Mouse (Mus musculus): ENCODE data around the gene Cobl.

Cobl gene

GRCm38 (mm10) chr11:12464181-12465162 is at the start of gene Cobl:
TSS of gene Cobl (minus strand) at chr11:12464960.
- DNase-seq (ENCODE audit: low read depth, low spot score): no peak

- no peak for DNase-seq (ENCODE audit: low read depth, low spot score)
These were observed 49.0 kb upstream of the Cobl start for GRCm38 (mm10) chr11:12513796-12514195.

GRCm38 (mm10) chr11:12506371-12506890 is 41.7 kb upstream of the Cobl start:
- no peak for DNase-seq (ENCODE audit: low read depth, low spot score)

- DNase-seq (ENCODE audit: low read depth, low spot score): no peak
These were observed 39.0 kb upstream of the Cobl start for GRCm38 (mm10) chr11:12503756-12504155.

GRCm38 (mm10) chr11:12501721-12502120 is 37.0 kb upstream of the Cobl start:
- DNase-seq (ENCODE audit: low read depth, low spot score): no peak

DNA sequence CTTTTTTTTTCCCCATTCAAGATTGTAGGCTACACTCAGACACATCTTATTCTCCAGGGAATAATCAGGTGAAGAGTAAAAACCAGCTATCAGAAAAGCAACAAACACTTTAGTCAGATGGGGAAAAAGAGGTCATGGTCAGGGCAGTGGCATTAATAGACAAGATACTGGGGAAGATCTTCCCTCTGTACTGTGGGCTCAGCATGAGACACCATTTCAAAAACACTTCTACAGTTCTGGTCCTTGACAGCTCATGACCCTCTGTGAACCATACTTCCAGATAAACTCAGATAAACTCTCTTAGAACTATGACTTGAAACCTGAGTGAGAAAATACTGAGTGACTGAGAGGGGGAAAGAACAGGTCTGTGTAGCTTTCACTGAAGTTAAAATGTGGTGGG is 29.0 kb upstream of the Cobl start:
- DNase-seq (ENCODE audit: low read depth, low spot score): no peak

DNA sequence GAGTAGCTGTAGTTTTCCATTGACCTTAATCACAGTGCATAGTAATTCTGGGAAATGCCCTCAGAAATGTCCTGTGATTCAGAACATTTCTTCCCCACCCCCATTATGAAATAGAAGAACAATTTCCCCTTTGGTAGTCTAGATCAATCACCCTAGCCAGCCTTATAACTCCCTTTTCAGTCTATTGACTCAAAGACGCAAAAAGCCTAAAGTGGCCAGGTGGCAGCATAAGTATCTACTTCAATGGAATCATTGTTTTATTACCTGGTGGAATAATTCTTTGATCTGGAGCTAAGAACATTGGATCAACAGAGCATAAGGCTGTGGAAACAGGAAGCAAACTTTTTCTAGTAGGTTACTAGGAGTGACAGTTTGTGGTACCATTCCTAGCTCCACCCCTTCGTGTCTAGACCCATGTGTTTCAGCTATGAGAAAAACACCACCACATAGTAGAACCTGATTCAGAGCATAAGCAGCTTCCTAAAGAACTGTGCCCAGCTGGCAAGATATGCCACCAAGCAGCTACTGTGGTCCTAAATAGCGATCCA is 15.2 kb upstream of the Cobl start:
- DNase-seq (ENCODE audit: low read depth, low spot score): no peak

- no peak for DNase-seq (ENCODE audit: low read depth, low spot score)
These were observed 9.7 kb upstream of the Cobl start for GRCm38 (mm10) chr11:12474299-12474935.

DNA sequence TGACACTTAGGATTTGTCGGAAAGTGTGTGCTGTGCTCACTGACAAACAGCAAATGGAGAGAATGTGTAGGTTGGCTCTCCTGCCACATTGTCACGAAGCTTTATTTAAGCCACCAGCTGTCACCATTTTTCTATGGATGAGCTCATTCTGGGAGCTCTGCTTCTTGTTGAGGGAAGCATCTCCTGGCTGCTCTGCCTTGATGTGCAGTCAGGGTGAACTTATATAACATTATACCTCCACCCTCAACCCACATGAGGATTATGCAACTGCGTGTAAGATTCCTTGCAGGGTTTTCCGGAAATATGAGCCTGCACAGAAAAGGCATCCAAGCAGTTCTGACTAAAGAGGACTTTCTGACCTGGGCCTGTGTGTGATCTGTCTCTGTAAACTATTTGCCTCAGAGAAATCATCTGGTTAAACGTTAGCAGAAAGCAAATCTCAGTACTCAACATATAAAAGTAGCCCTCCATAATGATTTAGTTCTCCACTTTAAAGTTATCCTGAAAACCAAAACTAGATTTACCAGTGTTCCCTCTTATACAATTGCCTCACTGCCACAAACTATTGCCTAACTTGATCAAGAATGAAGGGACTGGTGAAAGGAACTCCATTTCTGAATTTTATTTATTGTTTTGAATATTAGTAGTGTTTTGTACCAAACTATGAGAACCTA is 9.0 kb upstream of the Cobl start:
- no peak for DNase-seq (ENCODE audit: low read depth, low spot score)

DNA sequence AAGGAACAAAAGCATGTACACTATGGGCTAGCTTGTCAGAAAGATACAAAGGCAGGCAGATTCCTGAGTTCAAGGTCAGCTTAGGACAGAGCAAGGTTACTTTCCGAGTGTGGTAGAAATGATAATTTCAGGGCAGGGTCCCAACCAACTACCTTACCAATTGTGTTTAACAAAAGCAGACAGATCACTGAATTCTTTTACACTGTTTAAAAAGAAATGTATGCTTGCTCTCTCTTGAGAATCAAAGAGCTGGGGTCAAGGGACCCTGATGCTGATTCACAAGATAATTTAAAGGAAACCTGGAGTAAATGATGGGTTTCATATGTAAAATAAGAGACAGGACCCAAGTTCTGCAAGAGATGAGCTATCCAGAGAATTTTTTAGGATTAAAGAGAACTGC is 4.9 kb upstream of the Cobl start:
- no peak for DNase-seq (ENCODE audit: low read depth, low spot score)

- DNase-seq (ENCODE audit: low read depth, low spot score): no peak
These were observed 3.9 kb upstream of the Cobl start for GRCm38 (mm10) chr11:12468661-12469060.

DNA sequence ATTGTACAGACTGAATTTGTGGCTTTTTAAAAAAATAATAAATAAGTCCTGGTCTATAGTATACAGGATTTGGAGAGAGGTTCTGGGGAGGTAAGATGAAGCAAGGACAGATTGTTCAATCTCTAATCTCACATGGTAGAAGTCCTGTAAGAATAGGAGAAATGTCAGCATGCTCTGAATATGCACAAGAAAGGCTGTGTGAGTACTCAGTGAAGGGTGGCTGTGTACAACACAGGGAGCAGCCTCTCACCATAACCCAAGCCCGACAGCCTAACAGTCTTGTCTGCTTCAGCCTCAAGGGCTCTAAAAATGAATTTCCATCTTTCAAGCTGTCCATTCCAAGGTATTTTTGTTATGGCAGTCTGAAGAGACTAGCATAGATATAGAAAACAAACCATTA is 3.1 kb upstream of the Cobl start:
- no peak for DNase-seq (ENCODE audit: low read depth, low spot score)

GRCm38 (mm10) chr11:12467217-12467616 is 2.5 kb upstream of the Cobl start:
- DNase-seq (ENCODE audit: low read depth, low spot score): no peak

DNA sequence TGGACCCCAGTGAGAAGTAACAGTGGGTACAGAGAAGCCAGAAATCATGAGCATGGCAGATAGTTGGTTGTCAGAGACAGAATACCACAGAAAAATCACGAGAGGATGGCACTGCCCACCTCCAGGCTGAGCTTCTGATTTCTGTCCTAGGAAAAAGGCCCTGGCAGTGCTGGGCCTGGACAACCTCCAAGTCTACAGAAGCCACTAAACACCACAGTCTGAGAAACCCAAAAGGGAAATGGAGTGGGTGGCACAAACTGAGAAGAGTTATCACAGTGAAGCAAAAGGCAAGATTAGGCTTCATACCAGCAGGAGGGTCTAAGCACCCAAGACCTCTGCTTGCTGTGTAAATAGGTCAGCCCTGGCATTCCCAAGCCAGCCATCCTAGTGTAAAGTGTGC is 1.8 kb upstream of the Cobl start:
- no peak for DNase-seq (ENCODE audit: low read depth, low spot score)

DNA sequence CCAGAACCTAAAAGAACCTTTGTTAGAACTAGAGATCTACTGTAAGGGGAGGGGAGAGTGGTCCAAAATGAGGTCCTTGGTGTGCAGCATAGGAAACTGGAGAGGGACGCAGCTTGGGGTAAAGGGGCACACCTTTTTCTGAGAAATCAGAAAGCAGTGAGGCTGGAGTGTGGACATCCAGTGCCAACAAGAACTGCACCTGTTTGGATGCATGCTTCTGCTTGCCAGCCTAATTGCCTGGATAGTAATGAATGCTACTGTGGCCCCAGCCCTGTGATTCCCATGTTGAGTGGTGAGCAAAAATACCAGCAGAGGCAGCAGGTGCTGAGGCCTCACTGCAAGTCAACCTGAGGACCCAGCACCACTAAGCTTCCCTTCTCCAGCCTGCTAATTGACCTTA is 469 bp upstream of the Cobl start:
- DNase-seq (ENCODE audit: low read depth, low spot score): no peak

- DNase-seq (ENCODE audit: low read depth, low spot score): no peak
These were observed 1.1 kb downstream of the Cobl start for GRCm38 (mm10) chr11:12463615-12464170.

DNA sequence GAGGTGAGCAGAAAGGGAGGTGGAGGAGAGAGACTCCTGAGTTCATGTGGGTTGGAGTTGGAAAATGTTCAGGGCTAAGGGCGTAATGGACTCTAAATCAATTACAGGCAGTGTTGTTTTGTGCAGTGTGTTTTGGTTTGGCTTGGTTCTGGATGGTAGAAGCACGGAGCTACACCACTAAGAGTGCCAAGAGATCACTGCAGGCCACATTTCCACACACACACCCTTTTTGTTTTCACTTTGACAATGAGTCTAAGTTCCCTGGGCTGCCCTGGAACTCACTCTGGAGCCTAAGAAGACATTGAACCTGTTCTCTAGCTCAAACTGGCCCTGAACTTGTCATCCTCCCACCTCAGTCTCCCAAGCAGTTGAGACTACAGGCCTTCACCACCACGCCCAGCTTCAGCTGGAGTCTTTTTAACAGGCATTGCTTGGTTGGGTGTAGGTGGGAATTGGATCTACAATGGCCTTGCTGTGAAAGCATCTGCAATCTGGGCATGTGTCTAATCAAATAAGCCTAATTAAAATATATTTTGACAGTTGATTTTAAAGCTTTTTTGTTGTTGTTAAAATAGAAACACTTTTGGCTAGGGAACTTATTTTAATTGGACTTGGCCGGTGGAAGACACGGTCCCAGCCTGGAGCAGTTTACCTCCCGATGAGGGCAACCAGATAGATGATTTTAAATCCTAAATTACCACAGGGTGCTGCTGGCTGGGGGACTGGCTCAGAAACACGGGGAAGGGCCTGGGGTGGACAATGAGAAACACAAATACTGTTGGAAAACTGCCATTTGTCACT is 4.8 kb downstream of the Cobl start:
- DNase-seq (ENCODE audit: low read depth, low spot score): no peak

- DNase-seq (ENCODE audit: low read depth, low spot score): no peak
These were observed 5.9 kb downstream of the Cobl start for GRCm38 (mm10) chr11:12458814-12459213.

- no peak for DNase-seq (ENCODE audit: low read depth, low spot score)
These were observed 6.4 kb downstream of the Cobl start for GRCm38 (mm10) chr11:12458392-12458791.

DNA sequence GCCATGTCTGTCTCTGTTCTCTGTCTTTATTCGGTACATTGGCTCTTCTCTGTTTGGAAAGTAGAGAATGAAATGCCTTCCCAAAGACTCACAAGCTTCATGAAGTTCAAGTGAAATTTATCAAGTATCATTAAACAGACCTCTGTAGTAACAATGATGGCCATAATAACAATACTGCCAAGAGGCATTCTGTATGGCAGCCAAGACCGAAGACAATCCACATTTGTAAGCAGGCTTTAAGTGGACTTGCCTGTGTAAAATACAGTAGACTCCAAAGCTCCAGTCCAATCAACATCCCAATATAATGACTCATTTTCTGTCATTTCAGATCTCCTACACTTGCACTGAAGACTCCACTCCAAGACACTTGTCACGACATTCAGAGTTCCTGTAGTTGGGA is 16.7 kb downstream of the Cobl start:
- no peak for DNase-seq (ENCODE audit: low read depth, low spot score)

DNA sequence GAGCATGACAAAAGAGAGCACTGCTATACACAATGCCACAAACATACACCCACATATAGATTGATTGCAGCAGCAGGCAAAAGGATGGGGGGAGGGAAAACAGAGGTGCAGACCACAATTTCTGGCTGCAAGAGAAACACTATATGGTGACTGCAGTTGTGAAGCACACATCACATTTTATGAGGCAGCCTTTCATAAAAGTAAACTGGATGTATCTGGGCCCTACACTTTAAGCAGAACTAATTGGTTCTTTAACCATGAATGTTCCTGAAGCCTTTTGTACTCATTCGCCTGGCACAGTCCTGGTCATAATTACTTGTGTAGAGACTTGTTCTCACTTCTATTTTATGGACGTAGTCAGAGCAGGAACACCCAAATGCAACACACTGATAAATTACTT is 19.5 kb downstream of the Cobl start:
- DNase-seq (ENCODE audit: low read depth, low spot score): no peak
